Mouse (Mus musculus): ENCODE results near the gene Gm13271. TPM values are rescaled to one million over a fixed set of nuclear protein-coding genes. Genes with fewer than 3 reads are reported as not detected.
A peak's percentile ranks its signal among the peaks of the same experiment; 100 is the strongest.
"Not testable (repeated sequence)": the region's sequence is repeated elsewhere in the genome, so short reads cannot be mapped to it uniquely, and the experiment has no call there.

Gene Gm13271
- polyA plus RNA-seq, 1 experiment: not detected

DNA sequence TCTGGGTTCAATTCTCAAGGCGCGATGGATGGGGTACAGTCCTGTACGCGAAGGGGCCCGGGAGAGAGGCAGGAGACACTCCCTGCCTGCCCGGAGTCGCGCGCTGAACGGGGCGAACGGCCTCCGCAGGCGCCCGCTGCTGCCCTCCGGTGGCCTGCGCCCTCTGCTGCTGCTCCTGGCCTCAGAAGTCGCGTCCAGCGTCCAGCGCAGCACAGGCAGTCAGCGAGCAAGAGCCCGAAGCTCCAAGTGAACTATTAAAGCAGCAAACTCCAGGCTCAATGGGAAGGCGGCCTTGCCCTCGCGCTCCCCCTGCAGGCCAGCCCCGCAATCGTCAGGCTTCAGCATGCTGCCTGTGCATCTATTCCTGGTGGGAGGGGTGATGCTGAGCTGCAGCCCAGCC is 5.8 kb downstream of the Gm13271 start:
- H3K4me3 ChIP-seq (ENCODE audit: insufficient read depth, low read length); H3K27ac ChIP-seq (ENCODE audit: insufficient read depth, low read length); H3K4me1 ChIP-seq (ENCODE audit: control insufficient read depth, insufficient read depth, low read length): not testable (repeated sequence)
- peak; percentile 2; the same call in 1 of the 2 replicates for TF ChIP-seq CTCF (IDR thresholded peaks at IDR 0.05; ENCODE audit: extremely low read depth, insufficient read depth, low read length)
- peak; percentile 18; the same call in 1 of the 2 replicates for TF ChIP-seq POLR2A (IDR thresholded peaks at IDR 0.05; ENCODE audit: extremely low read depth, insufficient read depth, low read length)

GRCm38 (mm10) chr4:88761776-88762175 is 7.1 kb downstream of the Gm13271 start:
- H3K4me1 ChIP-seq (ENCODE audit: control insufficient read depth, insufficient read depth, low read length); H3K4me3 ChIP-seq (ENCODE audit: insufficient read depth, low read length); H3K27ac ChIP-seq (ENCODE audit: insufficient read depth, low read length): not testable (repeated sequence)

DNA sequence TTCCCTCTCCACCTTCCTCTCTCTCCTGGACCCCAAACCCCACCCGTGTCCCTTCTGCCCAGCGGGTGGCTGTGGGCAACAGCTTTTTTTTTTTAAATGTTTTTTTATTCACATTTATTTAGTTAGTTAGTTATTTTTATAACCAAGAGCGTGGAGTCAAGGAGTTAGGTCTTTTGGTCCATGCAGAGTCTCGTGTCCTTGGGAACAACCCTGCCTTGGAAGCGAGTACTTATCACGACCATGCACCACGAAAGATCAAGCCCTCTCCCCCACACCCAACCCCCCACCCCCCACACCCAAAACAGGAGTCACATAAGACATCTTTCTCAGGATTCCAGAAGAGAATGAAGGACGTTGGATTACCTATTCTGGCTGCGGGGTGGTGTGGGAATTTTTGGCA is 7.7 kb downstream of the Gm13271 start:
- H3K4me3 ChIP-seq (ENCODE audit: insufficient read depth, low read length); H3K4me1 ChIP-seq (ENCODE audit: control insufficient read depth, insufficient read depth, low read length); H3K27ac ChIP-seq (ENCODE audit: insufficient read depth, low read length): not testable (repeated sequence)

- H3K27ac ChIP-seq (ENCODE audit: insufficient read depth, low read length); H3K4me1 ChIP-seq (ENCODE audit: control insufficient read depth, insufficient read depth, low read length); H3K4me3 ChIP-seq (ENCODE audit: insufficient read depth, low read length): not testable (repeated sequence)
Measured at GRCm38 (mm10) chr4:88763384-88764018, 8.8 kb downstream of the Gm13271 start.

GRCm38 (mm10) chr4:88773534-88773933 is 18.9 kb downstream of the Gm13271 start, which contains the start of gene Gm13290:
Gene Gm13290, plus strand, starts transcription at chr4:88773834.
- not testable (repeated sequence) for H3K4me3 ChIP-seq (ENCODE audit: insufficient read depth, low read length); H3K27ac ChIP-seq (ENCODE audit: insufficient read depth, low read length); H3K4me1 ChIP-seq (ENCODE audit: control insufficient read depth, insufficient read depth, low read length)

DNA sequence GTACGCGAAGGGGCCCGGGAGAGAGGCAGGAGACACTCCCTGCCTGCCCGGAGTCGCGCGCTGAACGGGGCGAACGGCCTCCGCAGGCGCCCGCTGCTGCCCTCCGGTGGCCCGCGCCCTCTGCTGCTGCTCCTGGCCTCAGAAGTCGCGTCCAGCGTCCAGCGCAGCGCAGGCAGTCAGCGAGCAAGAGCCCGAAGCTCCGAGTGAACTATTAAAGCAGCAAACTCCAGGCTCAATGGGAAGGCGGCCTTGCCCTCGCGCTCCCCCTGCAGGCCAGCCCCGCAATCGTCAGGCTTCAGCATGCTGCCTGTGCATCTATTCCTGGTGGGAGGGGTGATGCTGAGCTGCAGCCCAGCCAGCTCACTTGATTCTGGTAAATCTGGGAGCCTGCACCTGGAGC is 22.0 kb downstream of the Gm13271 start, which contains the start of gene Gm13289:
TSS of gene Gm13289 (plus strand) at position 301 of the 400 bp plus-strand sequence.
- not testable (repeated sequence) for H3K4me3 ChIP-seq (ENCODE audit: insufficient read depth, low read length); H3K4me1 ChIP-seq (ENCODE audit: control insufficient read depth, insufficient read depth, low read length); H3K27ac ChIP-seq (ENCODE audit: insufficient read depth, low read length)

DNA sequence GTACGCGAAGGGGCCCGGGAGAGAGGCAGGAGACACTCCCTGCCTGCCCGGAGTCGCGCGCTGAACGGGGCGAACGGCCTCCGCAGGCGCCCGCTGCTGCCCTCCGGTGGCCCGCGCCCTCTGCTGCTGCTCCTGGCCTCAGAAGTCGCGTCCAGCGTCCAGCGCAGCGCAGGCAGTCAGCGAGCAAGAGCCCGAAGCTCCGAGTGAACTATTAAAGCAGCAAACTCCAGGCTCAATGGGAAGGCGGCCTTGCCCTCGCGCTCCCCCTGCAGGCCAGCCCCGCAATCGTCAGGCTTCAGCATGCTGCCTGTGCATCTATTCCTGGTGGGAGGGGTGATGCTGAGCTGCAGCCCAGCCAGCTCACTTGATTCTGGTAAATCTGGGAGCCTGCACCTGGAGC is 24.9 kb downstream of the Gm13271 start, which contains the start of gene Gm13272:
TSS of gene Gm13272 (plus strand) at position 301 of the 400 bp plus-strand sequence.
- H3K4me1 ChIP-seq (ENCODE audit: control insufficient read depth, insufficient read depth, low read length); H3K4me3 ChIP-seq (ENCODE audit: insufficient read depth, low read length); H3K27ac ChIP-seq (ENCODE audit: insufficient read depth, low read length): not testable (repeated sequence)

GRCm38 (mm10) chr4:88780320-88780719 is 25.7 kb downstream of the Gm13271 start:
- not testable (repeated sequence) for H3K4me3 ChIP-seq (ENCODE audit: insufficient read depth, low read length); H3K27ac ChIP-seq (ENCODE audit: insufficient read depth, low read length)

DNA sequence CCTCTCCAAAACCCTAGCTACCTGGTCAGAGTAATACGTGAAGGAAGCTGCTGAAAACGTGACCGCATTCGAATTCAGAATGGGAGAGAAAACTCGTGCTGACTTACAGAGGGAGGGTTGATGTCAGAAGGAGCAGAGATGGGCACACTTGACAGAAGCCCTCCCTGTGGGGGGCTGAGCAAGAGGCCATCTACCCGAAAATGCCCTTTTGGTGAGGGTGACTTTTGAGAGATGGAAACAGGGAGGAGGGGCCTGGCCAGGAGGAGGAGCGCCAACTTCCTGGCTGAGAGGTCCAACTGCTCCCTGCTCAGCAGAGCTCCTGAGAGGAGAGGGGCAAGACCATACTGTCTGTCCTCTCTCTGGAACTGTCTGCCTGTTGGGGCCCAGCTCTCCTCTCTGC is 27.2 kb downstream of the Gm13271 start, which contains the start of gene Ifnz:
TSS of gene Ifnz (plus strand) at position 301 of the 400 bp plus-strand sequence.
- H3K4me1 ChIP-seq (ENCODE audit: control insufficient read depth, insufficient read depth, low read length); H3K27ac ChIP-seq (ENCODE audit: insufficient read depth, low read length); H3K4me3 ChIP-seq (ENCODE audit: insufficient read depth, low read length): not testable (repeated sequence)

More at GRCm38 (mm10) chr4:88780320-88780719, 25.7 kb downstream of the Gm13271 start:
- H3K4me1 ChIP-seq (ENCODE audit: control insufficient read depth, insufficient read depth, low read length): not testable (repeated sequence)

GRCm38 (mm10) chr4:88782335-88782734 is 27.7 kb downstream of the Gm13271 start:
- not testable (repeated sequence) for H3K4me3 ChIP-seq (ENCODE audit: insufficient read depth, low read length); H3K27ac ChIP-seq (ENCODE audit: insufficient read depth, low read length); H3K4me1 ChIP-seq (ENCODE audit: control insufficient read depth, insufficient read depth, low read length)

DNA sequence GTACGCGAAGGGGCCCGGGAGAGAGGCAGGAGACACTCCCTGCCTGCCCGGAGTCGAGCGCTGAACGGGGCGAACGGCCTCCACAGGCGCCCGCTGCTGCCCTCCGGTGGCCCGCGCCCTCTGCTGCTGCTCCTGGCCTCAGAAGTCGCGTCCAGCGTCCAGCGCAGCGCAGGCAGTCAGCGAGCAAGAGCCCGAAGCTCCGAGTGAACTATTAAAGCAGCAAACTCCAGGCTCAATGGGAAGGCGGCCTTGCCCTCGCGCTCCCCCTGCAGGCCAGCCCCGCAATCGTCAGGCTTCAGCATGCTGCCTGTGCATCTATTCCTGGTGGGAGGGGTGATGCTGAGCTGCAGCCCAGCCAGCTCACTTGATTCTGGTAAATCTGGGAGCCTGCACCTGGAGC is 30.7 kb downstream of the Gm13271 start, which contains the start of gene Gm13276:
TSS of gene Gm13276 (plus strand) at position 301 of the 400 bp plus-strand sequence.
- H3K27ac ChIP-seq (ENCODE audit: insufficient read depth, low read length); H3K4me3 ChIP-seq (ENCODE audit: insufficient read depth, low read length); H3K4me1 ChIP-seq (ENCODE audit: control insufficient read depth, insufficient read depth, low read length): not testable (repeated sequence)

DNA sequence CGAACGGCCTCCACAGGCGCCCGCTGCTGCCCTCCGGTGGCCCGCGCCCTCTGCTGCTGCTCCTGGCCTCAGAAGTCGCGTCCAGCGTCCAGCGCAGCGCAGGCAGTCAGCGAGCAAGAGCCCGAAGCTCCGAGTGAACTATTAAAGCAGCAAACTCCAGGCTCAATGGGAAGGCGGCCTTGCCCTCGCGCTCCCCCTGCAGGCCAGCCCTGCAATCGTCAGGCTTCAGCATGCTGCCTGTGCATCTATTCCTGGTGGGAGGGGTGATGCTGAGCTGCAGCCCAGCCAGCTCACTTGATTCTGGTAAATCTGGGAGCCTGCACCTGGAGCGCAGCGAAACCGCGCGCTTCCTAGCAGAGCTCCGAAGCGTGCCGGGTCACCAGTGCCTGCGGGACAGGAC is 33.7 kb downstream of the Gm13271 start, which contains the start of gene Gm13277:
TSS of gene Gm13277 (plus strand) at position 231 of the 400 bp plus-strand sequence.
- not testable (repeated sequence) for H3K4me1 ChIP-seq (ENCODE audit: control insufficient read depth, insufficient read depth, low read length); H3K4me3 ChIP-seq (ENCODE audit: insufficient read depth, low read length); H3K27ac ChIP-seq (ENCODE audit: insufficient read depth, low read length)
- TF ChIP-seq CTCF (IDR thresholded peaks at IDR 0.05; ENCODE audit: extremely low read depth, insufficient read depth, low read length): peak; percentile 26; the same call in 1 of the 2 replicates

- not testable (repeated sequence) for H3K4me3 ChIP-seq (ENCODE audit: insufficient read depth, low read length); H3K4me1 ChIP-seq (ENCODE audit: control insufficient read depth, insufficient read depth, low read length); H3K27ac ChIP-seq (ENCODE audit: insufficient read depth, low read length)
Measured at GRCm38 (mm10) chr4:88791250-88791649, 36.6 kb downstream of the Gm13271 start, which contains the start of gene Gm13278. Gene Gm13278, plus strand, starts transcription at chr4:88791550.
